Mouse (Mus musculus) heart, postnatal 0 days (tissue): ENCODE results near the gene Mtmr3.

Experiments used
- CTCF ChIP-seq: IDR thresholded peaks from 2 replicates; pipeline ENCODE4 v1.5.1; 2016; ENCODE audit warnings: antibody characterized with exemption, control low read depth, low read depth
- EP300 ChIP-seq: IDR thresholded peaks from 2 replicates; pipeline ENCODE4 v1.6.1; 2016; ENCODE audit warnings: antibody characterized with exemption, low read depth

DNA sequence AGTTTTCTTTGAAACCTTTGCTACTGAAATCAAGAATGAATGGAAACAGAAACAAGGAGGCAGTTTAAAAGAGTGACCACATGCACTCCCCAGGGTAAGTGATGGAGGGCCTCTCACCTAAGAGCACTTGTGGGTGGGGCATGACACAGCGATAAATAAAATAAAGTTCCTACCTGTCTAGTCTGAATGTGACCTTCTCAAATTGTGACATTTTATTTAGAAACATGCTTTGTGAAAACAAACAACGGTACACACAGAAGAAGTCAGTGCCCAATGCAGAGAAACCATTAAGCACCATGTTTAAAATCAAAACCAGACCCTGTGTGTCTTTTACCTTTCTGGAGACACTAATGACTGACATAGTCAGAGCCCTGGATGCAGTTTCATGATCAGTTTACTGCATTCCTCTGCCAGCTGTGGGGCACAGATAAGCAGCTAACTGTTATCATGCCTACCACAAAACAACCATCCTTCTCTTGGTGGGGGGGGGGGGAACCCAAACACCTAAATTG, 51.6 kb downstream of the Mtmr3 start:
- TF ChIP-seq CTCF (no peak), EP300 (no peak)
